Mouse (Mus musculus) neural tube, embryonic 12.5 days (tissue): ENCODE data around the gene Tmem216. TPM values are rescaled to one million over a fixed set of nuclear protein-coding genes. Genes with fewer than 3 reads are reported as not detected.

Experiments used
- ATAC-seq: fragments of 200-750 bp; cut with Nextera tagmentation; 2 replicates; pipeline ENCODE4 v1.8.0; 2017; ENCODE audit warnings: low read depth, mild to moderate bottlenecking, moderate TSS enrichment, moderate library complexity; ENCODE audit not compliant: low FRiP score
- H3K27ac ChIP-seq: fragments of 300-500 bp; sonication (generic); 2 replicates; pipeline ENCODE4 v1.5.1; 2016
- H3K27me3 ChIP-seq: fragments of 300-500 bp; sonication (generic); replicated peaks from 2 replicates; pipeline ENCODE4 v1.6.1; 2016; ENCODE audit warnings: mild to moderate bottlenecking
- H3K36me3 ChIP-seq: fragments of 300-500 bp; sonication (generic); 2 replicates; pipeline ENCODE4 v1.6.1; 2016; ENCODE audit warnings: mild to moderate bottlenecking
- H3K4me1 ChIP-seq: fragments of 300-500 bp; sonication (generic); 2 replicates; pipeline ENCODE4 v1.6.1; 2016
- H3K4me2 ChIP-seq: fragments of 300-500 bp; sonication (generic); replicated peaks from 2 replicates; pipeline ENCODE4 v1.6.1; 2016; ENCODE audit warnings: mild to moderate bottlenecking
- H3K4me3 ChIP-seq: fragments of 300-500 bp; sonication (generic); 2 replicates; pipeline ENCODE4 v1.5.1; 2016
- H3K9ac ChIP-seq: fragments of 300-500 bp; sonication (generic); 2 replicates; pipeline ENCODE4 v1.6.1; 2016; ENCODE audit warnings: mild to moderate bottlenecking
- H3K9me3 ChIP-seq: fragments of 300-500 bp; sonication (generic); 2 replicates; pipeline ENCODE4 v1.6.1; 2016; ENCODE audit warnings: mild to moderate bottlenecking
- WGBS: fragments of 180-500 bp; shearing (Covaris S2); methylation state at CpG from one replicate; pipeline ENCODE4 v1.1.7; 2016; 5-methylcytosine and 5-hydroxymethylcytosine counted together
- polyA plus RNA-seq: library from polyadenylated mRNA; unstranded; fragments of >200 nt; fragmentation: Nextera tagmentation; extraction: Ambion mirVana; gene quantifications from 2 replicates; pipeline ENCODE4 v1.2.1, GENCODE M21; 2016

Gene Tmem216
- polyA plus RNA-seq, 1 experiment from 2014 or later = 48.1 TPM

GRCm38 (mm10) chr19:10589127-10589857 lies 33.3 kb upstream of the Tmem216 start:
- Histone ChIP-seq H3K27ac (no peak overlapping the region), H3K4me2 (no peak overlapping the region), H3K36me3 (peaks cover 33% of the 10 kb centered on the region), H3K4me1 (no peaks in the 10 kb centered on the region), H3K4me3 (no peak overlapping the region), H3K27me3 (no peaks in the 10 kb centered on the region), H3K9ac (no peak overlapping the region), H3K9me3 (no peaks in the 10 kb centered on the region)
- WGBS = 72% methylated on average over 5 of the region's 5 CpGs
- no peak for ATAC-seq

- Histone ChIP-seq H3K4me2 (no peak overlapping the region), H3K36me3 (peaks cover 20% of the 10 kb centered on the region; the same call in 1 of the 2 replicates), H3K27ac (no peak overlapping the region), H3K27me3 (no peaks in the 10 kb centered on the region), H3K9me3 (no peaks in the 10 kb centered on the region), H3K9ac (no peak overlapping the region), H3K4me3 (no peak overlapping the region), H3K4me1 (no peaks in the 10 kb centered on the region)
- no peak for ATAC-seq
- 91% methylated on average over 8 of the region's 8 CpGs for WGBS
Observed at GRCm38 (mm10) chr19:10587231-10587630, 31.2 kb upstream of the Tmem216 start.

GRCm38 (mm10) chr19:10585112-10585511 lies 29.1 kb upstream of the Tmem216 start:
- no peaks in the 10 kb centered on the region for H3K9me3 ChIP-seq
- no peak overlapping the region for H3K4me3 ChIP-seq
- no peaks in the 10 kb centered on the region for H3K27me3 ChIP-seq
- H3K27ac ChIP-seq = no peak overlapping the region
- ATAC-seq = no peak
- peaks cover 16% of the 10 kb centered on the region; the same call in 1 of the 2 replicates for H3K36me3 ChIP-seq
- H3K4me2 ChIP-seq = no peak overlapping the region
- WGBS = 91% methylated on average over 8 of the region's 8 CpGs
- no peak overlapping the region for H3K9ac ChIP-seq
- no peaks in the 10 kb centered on the region for H3K4me1 ChIP-seq

- ATAC-seq = no peak
- H3K27me3 ChIP-seq = no peaks in the 10 kb centered on the region
- H3K27ac ChIP-seq = no peak overlapping the region
- no peak overlapping the region for H3K9ac ChIP-seq
- WGBS = 78% methylated on average over 7 of the region's 7 CpGs
- no peaks in the 10 kb centered on the region for H3K4me1 ChIP-seq
- H3K4me2 ChIP-seq = no peak overlapping the region
- H3K9me3 ChIP-seq = no peaks in the 10 kb centered on the region
- H3K36me3 ChIP-seq = 0 out of 2 replicates have a peak, but pooled peaks cover 9% of the 10 kb centered on the region
- H3K4me3 ChIP-seq = no peak overlapping the region
Observed at GRCm38 (mm10) chr19:10583550-10584146, 27.6 kb upstream of the Tmem216 start.

GRCm38 (mm10) chr19:10581984-10582383 lies 25.9 kb upstream of the Tmem216 start:
- WGBS = 86% methylated on average over 6 of the region's 6 CpGs
- Histone ChIP-seq H3K9me3 (no peaks in the 10 kb centered on the region), H3K4me1 (peaks cover 6% of the 10 kb centered on the region; the same call in 1 of the 2 replicates), H3K27me3 (no peaks in the 10 kb centered on the region), H3K36me3 (0 out of 2 replicates have a peak, but pooled peaks cover 6% of the 10 kb centered on the region), H3K4me2 (no peak overlapping the region), H3K9ac (no peak overlapping the region), H3K27ac (no peak overlapping the region), H3K4me3 (no peak overlapping the region)
- ATAC-seq = no peak

- Histone ChIP-seq H3K4me2 (no peak overlapping the region), H3K27ac (no peak overlapping the region), H3K27me3 (no peaks in the 10 kb centered on the region), H3K4me3 (no peak overlapping the region), H3K9ac (no peak overlapping the region), H3K4me1 (peaks cover 11% of the 10 kb centered on the region), H3K36me3 (0 out of 2 replicates have a peak, but pooled peaks cover 6% of the 10 kb centered on the region), H3K9me3 (no peaks in the 10 kb centered on the region)
- no peak for ATAC-seq
- 80% methylated on average over 3 of the region's 3 CpGs for WGBS
Observed at GRCm38 (mm10) chr19:10580761-10581160, 24.7 kb upstream of the Tmem216 start.

- Histone ChIP-seq H3K4me2 (no peak overlapping the region), H3K27me3 (no peaks in the 10 kb centered on the region), H3K4me3 (no peak overlapping the region), H3K4me1 (peaks cover 11% of the 10 kb centered on the region), H3K9me3 (no peaks in the 10 kb centered on the region), H3K27ac (no peak overlapping the region), H3K9ac (no peak overlapping the region), H3K36me3 (peaks cover 7% of the 10 kb centered on the region)
- 84% methylated on average over 3 of the region's 3 CpGs for WGBS
- ATAC-seq = no peak
Observed at GRCm38 (mm10) chr19:10580102-10580501, 24.1 kb upstream of the Tmem216 start.

- under 1% methylated on average over 44 of the region's 44 CpGs for WGBS
- Histone ChIP-seq H3K9me3 (no peaks in the 10 kb centered on the region), H3K4me1 (peaks cover 11% of the 10 kb centered on the region), H3K27ac (0 out of 2 replicates have a peak within 1 kb of the TSS, but pooled peaks have one; percentile 28), H3K4me2 (peak within 1 kb of the TSS; percentile 79), H3K36me3 (peaks cover 27% of the 10 kb centered on the region), H3K4me3 (peak within 1 kb of the TSS; percentile 51), H3K27me3 (no peaks in the 10 kb centered on the region), H3K9ac (peak within 1 kb of the TSS; percentile 66)
- ATAC-seq = peak; percentile 96
Observed at GRCm38 (mm10) chr19:10576690-10577561, 20.9 kb upstream of the Tmem216 start, which contains the start of the genes Cyb561a3 and Tmem138. TSS of gene Cyb561a3 (plus strand) at chr19:10577172. TSS of gene Tmem138 (minus strand) at chr19:10577362.

- no peak for ATAC-seq
- H3K9ac ChIP-seq = no peak overlapping the region
- no peaks in the 10 kb centered on the region for H3K9me3 ChIP-seq
- H3K4me3 ChIP-seq = no peak overlapping the region
- H3K27me3 ChIP-seq = no peaks in the 10 kb centered on the region
- WGBS = 96% methylated on average over 6 of the region's 6 CpGs
- no peaks in the 10 kb centered on the region for H3K4me1 ChIP-seq
- no peak overlapping the region for H3K4me2 ChIP-seq
- H3K27ac ChIP-seq = no peak overlapping the region
- H3K36me3 ChIP-seq = peaks cover 52% of the 10 kb centered on the region
Observed at GRCm38 (mm10) chr19:10569627-10570026, 13.6 kb upstream of the Tmem216 start.

GRCm38 (mm10) chr19:10565217-10565616 lies 9.2 kb upstream of the Tmem216 start:
- Histone ChIP-seq H3K9me3 (no peaks in the 10 kb centered on the region), H3K27me3 (no peaks in the 10 kb centered on the region), H3K9ac (no peak overlapping the region), H3K27ac (no peak overlapping the region), H3K4me3 (no peak overlapping the region), H3K4me1 (no peaks in the 10 kb centered on the region), H3K36me3 (peaks cover 15% of the 10 kb centered on the region; the same call in 1 of the 2 replicates), H3K4me2 (no peak overlapping the region)
- WGBS = 80% methylated on average over 4 of the region's 4 CpGs
- ATAC-seq = no peak

GRCm38 (mm10) chr19:10564278-10564677 lies 8.2 kb upstream of the Tmem216 start:
- ATAC-seq = no peak
- H3K36me3 ChIP-seq = peaks cover 6% of the 10 kb centered on the region; the same call in 1 of the 2 replicates

GRCm38 (mm10) chr19:10562351-10562750 lies 6.3 kb upstream of the Tmem216 start:
- Histone ChIP-seq H3K27me3 (no peaks in the 10 kb centered on the region), H3K27ac (no peak overlapping the region), H3K9ac (no peak overlapping the region), H3K4me2 (no peak overlapping the region), H3K9me3 (no peaks in the 10 kb centered on the region), H3K36me3 (no peaks in the 10 kb centered on the region), H3K4me3 (no peak overlapping the region), H3K4me1 (no peaks in the 10 kb centered on the region)
- no peak for ATAC-seq
- 70% methylated on average over 5 of the region's 5 CpGs for WGBS

More at GRCm38 (mm10) chr19:10564278-10564677, 8.2 kb upstream of the Tmem216 start:
- Histone ChIP-seq H3K9ac (no peak overlapping the region), H3K27ac (no peak overlapping the region), H3K4me3 (no peak overlapping the region), H3K9me3 (no peaks in the 10 kb centered on the region), H3K4me2 (no peak overlapping the region), H3K4me1 (no peaks in the 10 kb centered on the region), H3K27me3 (no peaks in the 10 kb centered on the region)
- 78% methylated on average over 6 of the region's 6 CpGs for WGBS
